8 mouse cellular contexts compared by ENCODE assay signal in the genomic region with DNA sequence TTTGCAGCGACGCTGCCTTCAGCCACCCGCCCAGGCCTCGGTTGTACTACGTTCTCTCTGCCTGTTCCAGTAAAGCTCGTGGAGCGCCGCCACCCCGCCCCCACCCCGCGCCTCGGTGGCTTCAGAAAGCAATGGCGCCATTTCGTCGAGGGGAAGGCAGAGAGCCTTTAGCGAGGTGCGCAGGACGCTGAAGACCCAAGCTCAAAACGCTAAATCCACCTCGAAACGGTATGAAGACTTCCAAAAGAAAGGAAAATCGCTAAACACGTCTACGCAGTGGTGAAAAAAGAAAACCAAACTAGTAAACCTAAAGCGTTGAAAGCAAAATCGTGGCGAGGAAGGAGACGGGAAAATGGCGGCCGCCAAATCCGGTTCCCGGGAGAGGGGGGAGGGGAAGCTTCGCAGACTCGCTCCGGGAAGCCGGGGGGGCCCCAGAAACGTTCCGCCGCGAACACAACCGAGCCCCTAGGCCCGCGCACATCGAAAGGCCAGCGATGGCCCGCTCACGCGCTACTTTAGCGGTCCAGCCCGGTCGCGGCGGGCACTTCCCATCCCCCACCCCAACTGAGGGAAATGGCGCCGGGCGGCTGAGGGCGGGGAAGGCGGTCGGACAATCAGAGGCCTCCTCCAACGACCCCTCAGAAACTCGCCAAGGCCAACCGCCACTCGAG. TPM values are rescaled to one million over a fixed set of nuclear protein-coding genes. Genes with fewer than 3 reads are reported as not detected.
DNase-seq lines count a peak whose midpoint lies in the region; ATAC-seq and TF ChIP-seq lines count a peak whose summit lies in the region.

No protein-coding gene starts in this region.

- ATAC-seq in embryonic facial prominence, embryonic 14.5 days (ENCODE audit: low read depth), result peak; percentile 16; the same call in 1 of the 2 replicates
- ATAC-seq in limb, embryonic 13.5 days (ENCODE audit: low FRiP score, low read depth), result no peak
- ATAC-seq in midbrain, embryonic 15.5 days (replicated peaks), result peak; percentile 40

- no peaks in the 10 kb centered on the region for H3K9me3 ChIP-seq in embryonic facial prominence, embryonic 14.5 days (ENCODE audit: control insufficient read depth, low read length)
- no peaks in the 10 kb centered on the region for H3K9me3 ChIP-seq in limb, embryonic 13.5 days
- no peaks in the 10 kb centered on the region for H3K9me3 ChIP-seq in midbrain, embryonic 15.5 days

- H3K27ac ChIP-seq in embryonic facial prominence, embryonic 14.5 days (replicated peaks; ENCODE audit: low read depth, low read length), result peak overlapping the region; percentile 100
- peak overlapping the region; percentile 100 for H3K27ac ChIP-seq in limb, embryonic 13.5 days
- peak overlapping the region; percentile 99 for H3K27ac ChIP-seq in midbrain, embryonic 15.5 days
- peak overlapping the region; percentile 100 for H3K27ac ChIP-seq in spleen, adult 2 months (ENCODE audit: insufficient read depth, low read length)

- WGBS in embryonic facial prominence, embryonic 14.5 days, result under 1% methylated on average over 49 of the region's 63 CpGs
- under 1% methylated on average over 62 of the region's 63 CpGs for WGBS in limb, embryonic 13.5 days
- under 1% methylated on average over 63 of the region's 63 CpGs for WGBS in midbrain, embryonic 15.5 days
- under 1% methylated on average over 63 of the region's 63 CpGs for WGBS in spleen, adult 2 months

- peaks cover 30% of the 10 kb centered on the region for H3K4me1 ChIP-seq in embryonic facial prominence, embryonic 14.5 days (ENCODE audit: control insufficient read depth, insufficient read depth, low read length)
- peaks cover 43% of the 10 kb centered on the region for H3K4me1 ChIP-seq in limb, embryonic 13.5 days
- H3K4me1 ChIP-seq in midbrain, embryonic 15.5 days, result peaks cover 49% of the 10 kb centered on the region
- peaks cover 5% of the 10 kb centered on the region for H3K4me1 ChIP-seq in spleen, adult 2 months (ENCODE audit: control insufficient read depth, insufficient read depth, insufficient read length)

- peak; percentile 75 for DNase-seq in 3134 (ENCODE audit: extremely low read depth, insufficient read length, low spot score)
- peak; percentile 54 to 55 for DNase-seq in adrenal gland, postnatal 4 days (ENCODE audit: low spot score in 2 of 2)
- DNase-seq in embryonic facial prominence, embryonic 14.5 days (ENCODE audit: low spot score), result peak; percentile 82
- DNase-seq in heart, adult 8-10 months (ENCODE audit: low spot score), result peak; percentile 74
- peak; percentile 80 for DNase-seq in kidney, adult 9 months
- DNase-seq in spleen, adult 2 months (ENCODE audit: low read depth in 1 of 2, low spot score in 2 of 2), result peak; percentile 66 to 74

- H3K4me3 ChIP-seq in embryonic facial prominence, embryonic 14.5 days (ENCODE audit: low read depth, low read length), result peak overlapping the region; percentile 100
- H3K4me3 ChIP-seq in limb, embryonic 13.5 days, result peak overlapping the region; percentile 92
- H3K4me3 ChIP-seq in midbrain, embryonic 15.5 days, result peak overlapping the region; percentile 98
- peak overlapping the region; percentile 94 for H3K4me3 ChIP-seq in spleen, adult 2 months (ENCODE audit: extremely low read depth, insufficient read depth, insufficient read length)

- TF ChIP-seq POLR2A in spleen, adult 2 months (IDR thresholded peaks at IDR 0.05; ENCODE audit: low read depth, low read length), result peak; percentile 35

- no peak for TF ChIP-seq CTCF in spleen, adult 2 months (IDR thresholded peaks at IDR 0.05; ENCODE audit: extremely low read depth, insufficient read depth, insufficient read length, insufficient replicate concordance)

- no peaks in the 10 kb centered on the region for H3K27me3 ChIP-seq in embryonic facial prominence, embryonic 14.5 days (replicated peaks; ENCODE audit: control insufficient read depth, insufficient read depth, low read length)
- H3K27me3 ChIP-seq in limb, embryonic 13.5 days, result no peaks in the 10 kb centered on the region
- no peaks in the 10 kb centered on the region for H3K27me3 ChIP-seq in midbrain, embryonic 15.5 days (replicated peaks)
- H3K27me3 ChIP-seq in spleen, adult 2 months (ENCODE audit: control insufficient read depth, insufficient read depth, low read length), result no peaks in the 10 kb centered on the region

- H3K9ac ChIP-seq in embryonic facial prominence, embryonic 14.5 days (ENCODE audit: low read depth, low read length), result peak overlapping the region; percentile 100
- H3K9ac ChIP-seq in limb, embryonic 13.5 days, result peak overlapping the region; percentile 100
- peak overlapping the region; percentile 99 for H3K9ac ChIP-seq in midbrain, embryonic 15.5 days

- peak overlapping the region; percentile 67 for H3K4me2 ChIP-seq in embryonic facial prominence, embryonic 14.5 days (ENCODE audit: low read depth, low read length)
- peak overlapping the region; percentile 55 for H3K4me2 ChIP-seq in limb, embryonic 13.5 days (replicated peaks)
- H3K4me2 ChIP-seq in midbrain, embryonic 15.5 days, result peak overlapping the region; percentile 60

- H3K36me3 ChIP-seq in embryonic facial prominence, embryonic 14.5 days (ENCODE audit: control insufficient read depth, insufficient read depth, low read length), result peaks cover 49% of the 10 kb centered on the region
- peaks cover 47% of the 10 kb centered on the region for H3K36me3 ChIP-seq in limb, embryonic 13.5 days
- H3K36me3 ChIP-seq in midbrain, embryonic 15.5 days (replicated peaks), result peaks cover 22% of the 10 kb centered on the region
- H3K36me3 ChIP-seq in spleen, adult 2 months (ENCODE audit: control insufficient read depth, insufficient read depth, low read length), result peaks cover 13% of the 10 kb centered on the region

RNA-seq across cellular contexts. Expression of a gene that starts 0.7 kb away (rescaled TPM):
- total RNA-seq in adrenal gland, postnatal 4 days (2021), result 100 to 1,000 TPM; 776 to 871 TPM
- 930 and 1,017 TPM in 2 replicates for polyA plus RNA-seq in embryonic facial prominence, embryonic 14.5 days (2014; fragmentation: Nextera tagmentation; extraction: Ambion mirVana)
- total RNA-seq in heart, adult 8-10 months (2022), result 100 to 1,000 TPM; 367 to 444 (median 409) TPM
- polyA plus RNA-seq in limb, embryonic 13.5 days (2015; fragmentation: Nextera tagmentation; extraction: Ambion mirVana), result 2,108 and 2,149 TPM in 2 replicates
- polyA plus RNA-seq in midbrain, embryonic 15.5 days (2015; fragmentation: Nextera tagmentation; extraction: Ambion mirVana), result 1,331 and 1,465 TPM in 2 replicates
- polyA plus RNA-seq in spleen, adult 2 months (2012; rRNA removed), result 37.4 and 47.3 TPM in 2 replicates

RNA-seq across cellular contexts. Expression of a gene that starts 1.1 kb away (rescaled TPM):
- 100 to 1,000 TPM; 172 to 178 TPM for total RNA-seq in adrenal gland, postnatal 4 days (2021)
- 411 and 425 TPM in 2 replicates for polyA plus RNA-seq in embryonic facial prominence, embryonic 14.5 days (2014; fragmentation: Nextera tagmentation; extraction: Ambion mirVana)
- 10 to 100 TPM; 54.1 to 62.0 (median 59.1) TPM for total RNA-seq in heart, adult 8-10 months (2022)
- 532 and 550 TPM in 2 replicates for polyA plus RNA-seq in limb, embryonic 13.5 days (2015; fragmentation: Nextera tagmentation; extraction: Ambion mirVana)
- polyA plus RNA-seq in midbrain, embryonic 15.5 days (2015; fragmentation: Nextera tagmentation; extraction: Ambion mirVana), result 365 and 388 TPM in 2 replicates
- 4.7 and 5.2 TPM in 2 replicates for polyA plus RNA-seq in spleen, adult 2 months (2012; rRNA removed)

RNA-seq across cellular contexts. Expression of a gene that starts 36.6 kb away (rescaled TPM):
- total RNA-seq in adrenal gland, postnatal 4 days (2021), result 1 to 10 TPM in 1 of 2 experiments, under 1 TPM in 1; 0.96 to 2.1 TPM
- polyA plus RNA-seq in embryonic facial prominence, embryonic 14.5 days (2014; fragmentation: Nextera tagmentation; extraction: Ambion mirVana), result 4.0 and 4.1 TPM in 2 replicates
- total RNA-seq in heart, adult 8-10 months (2022), result under 1 TPM in 2 of 4 experiments, not detected in 2; 0.28 to 0.35 TPM
- polyA plus RNA-seq in limb, embryonic 13.5 days (2015; fragmentation: Nextera tagmentation; extraction: Ambion mirVana), result 1.6 and 1.9 TPM in 2 replicates
- 8.2 and 8.6 TPM in 2 replicates for polyA plus RNA-seq in midbrain, embryonic 15.5 days (2015; fragmentation: Nextera tagmentation; extraction: Ambion mirVana)
- polyA plus RNA-seq in spleen, adult 2 months (2012; rRNA removed), result 0.16 and 0.34 TPM in 2 replicates

RNA-seq across cellular contexts. Expression of a gene that starts 54.7 kb away (rescaled TPM):
- 10 to 100 TPM; 14.5 TPM for total RNA-seq in adrenal gland, postnatal 4 days (2021)
- 17.2 and 19.2 TPM in 2 replicates for polyA plus RNA-seq in embryonic facial prominence, embryonic 14.5 days (2014; fragmentation: Nextera tagmentation; extraction: Ambion mirVana)
- 10 to 100 TPM; 11.5 to 17.2 (median 14.1) TPM for total RNA-seq in heart, adult 8-10 months (2022)
- polyA plus RNA-seq in limb, embryonic 13.5 days (2015; fragmentation: Nextera tagmentation; extraction: Ambion mirVana), result 13.3 and 15.4 TPM in 2 replicates
- polyA plus RNA-seq in midbrain, embryonic 15.5 days (2015; fragmentation: Nextera tagmentation; extraction: Ambion mirVana), result 50.4 and 52.8 TPM in 2 replicates
- 1.7 and 2.4 TPM in 2 replicates for polyA plus RNA-seq in spleen, adult 2 months (2012; rRNA removed)

Comparison
In these comparisons a context has a peak if more than half of its experiments do, and no peak if none do; other contexts are left out.
1. RNA of a gene that starts 0.7 kb away (polyA plus RNA-seq): 2,108 to 2,149 TPM in limb, embryonic 13.5 days, 1,331 to 1,465 TPM in midbrain, embryonic 15.5 days and 930 to 1,017 TPM in embryonic facial prominence, embryonic 14.5 days; 37.4 to 47.3 TPM in spleen, adult 2 months; every median in the first group is over 10 times any median in the second.
2. RNA of a gene that starts 1.1 kb away (polyA plus RNA-seq): 532 to 550 TPM in limb, embryonic 13.5 days, 411 to 425 TPM in embryonic facial prominence, embryonic 14.5 days and 365 to 388 TPM in midbrain, embryonic 15.5 days; 4.7 to 5.2 TPM in spleen, adult 2 months; every median in the first group is over 10 times any median in the second.
3. Peak in every context shown above with its lines, with median percentiles within 50 percentile points of each other: DNase-seq, H3K27ac ChIP-seq, H3K4me2 ChIP-seq, H3K4me3 ChIP-seq and H3K9ac ChIP-seq.